Mouse (Mus musculus) kidney, adult 2 months (tissue): ENCODE measurements at regions not wholly inside any gene's neighbourhood (a gene's known extent, or its start where the extent isn't known, plus 50 kb on each side); places are given as distances from the start of the nearest gene placed in this dataset.

ENCODE experiments used
- CTCF ChIP-seq: fragments of 200-500 bp; conservative IDR thresholded peaks from 2 replicates; pipeline ENCODE4 v1.5.1; 2011; ENCODE audit warnings: low read depth, mild to moderate bottlenecking, control low read depth, low read length, moderate library complexity, mixed read lengths; ENCODE audit not compliant: insufficient read depth, insufficient read length
- POLR2A ChIP-seq: fragments of 200-500 bp; IDR thresholded peaks from one replicate; pipeline ENCODE4 v1.6.1; 2011; ENCODE audit warnings: low read depth, low read length, control low read depth

- no peak for TF ChIP-seq POLR2A
- no peak for TF ChIP-seq CTCF
These were observed 433.2 kb upstream of the Gm765 start for GRCm38 (mm10) chr6:98775780-98776179.
